Mouse (Mus musculus): ENCODE measurements around the gene Igsf21. TPM values are rescaled to one million over a fixed set of nuclear protein-coding genes. Genes with fewer than 3 reads are reported as not detected.
A peak's percentile ranks its signal among the peaks of the same experiment; 100 is the strongest.

Gene Igsf21
- polyA plus RNA-seq, 1 experiment from 2014 or later, result 0.07 TPM

GRCm38 (mm10) chr4:140187404-140188145 is 59.0 kb downstream of the Igsf21 start:
- H3K4me3 ChIP-seq (replicated peaks), result no peak overlapping the region
- H3K4me1 ChIP-seq (replicated peaks), result no peaks in the 10 kb centered on the region; the same call in 1 of the 2 replicates
- H3K27ac ChIP-seq (replicated peaks), result no peak overlapping the region
- no peak overlapping the region for H3K9ac ChIP-seq
- no peaks in the 10 kb centered on the region for H3K36me3 ChIP-seq (replicated peaks)
- no peak for ATAC-seq (ENCODE audit: insufficient read depth)
- peaks cover 4% of the 10 kb centered on the region; the same call in 1 of the 2 replicates for H3K27me3 ChIP-seq
- H3K4me2 ChIP-seq, result no peak overlapping the region
- no peaks in the 10 kb centered on the region for H3K9me3 ChIP-seq (replicated peaks)
- WGBS (ENCODE audit: insufficient replicate concordance), result 62% methylated on average over 8 of the region's 8 CpGs

- Histone ChIP-seq H3K9ac (no peak overlapping the region), H3K4me3 (replicated peaks) (no peak overlapping the region), H3K4me1 (replicated peaks) (peaks cover 5% of the 10 kb centered on the region; the same call in 1 of the 2 replicates), H3K27ac (replicated peaks) (no peak overlapping the region), H3K9me3 (replicated peaks) (no peaks in the 10 kb centered on the region), H3K4me2 (no peak overlapping the region), H3K36me3 (replicated peaks) (no peaks in the 10 kb centered on the region), H3K27me3 (peaks cover 4% of the 10 kb centered on the region; the same call in 1 of the 2 replicates)
- no peak for ATAC-seq (ENCODE audit: insufficient read depth)
- 57% methylated on average over 6 of the region's 6 CpGs for WGBS (ENCODE audit: insufficient replicate concordance)
These were observed 67.0 kb downstream of the Igsf21 start for GRCm38 (mm10) chr4:140179576-140179975.

GRCm38 (mm10) chr4:140177055-140177454 is 69.5 kb downstream of the Igsf21 start:
- Histone ChIP-seq H3K27ac (replicated peaks) (no peak overlapping the region), H3K9me3 (replicated peaks) (no peaks in the 10 kb centered on the region), H3K4me2 (no peak overlapping the region), H3K9ac (no peak overlapping the region), H3K4me3 (replicated peaks) (no peak overlapping the region), H3K36me3 (replicated peaks) (no peaks in the 10 kb centered on the region), H3K4me1 (replicated peaks) (peaks cover 5% of the 10 kb centered on the region; the same call in 1 of the 2 replicates), H3K27me3 (no peaks in the 10 kb centered on the region)
- ATAC-seq (ENCODE audit: insufficient read depth), result no peak
- 71% methylated on average over 6 of the region's 6 CpGs for WGBS (ENCODE audit: insufficient replicate concordance)

GRCm38 (mm10) chr4:140173746-140174399 is 72.7 kb downstream of the Igsf21 start:
- no peak overlapping the region for H3K4me3 ChIP-seq (replicated peaks)
- H3K4me2 ChIP-seq, result peak overlapping the region; percentile 30; the same call in 1 of the 2 replicates
- 26% methylated on average over 13 of the region's 13 CpGs for WGBS (ENCODE audit: insufficient replicate concordance)
- H3K4me1 ChIP-seq (replicated peaks), result no peaks in the 10 kb centered on the region
- H3K9me3 ChIP-seq (replicated peaks), result no peaks in the 10 kb centered on the region
- no peak for ATAC-seq (ENCODE audit: insufficient read depth)
- no peaks in the 10 kb centered on the region for H3K27me3 ChIP-seq
- no peak overlapping the region for H3K27ac ChIP-seq (replicated peaks)
- H3K9ac ChIP-seq, result no peak overlapping the region
- no peaks in the 10 kb centered on the region for H3K36me3 ChIP-seq (replicated peaks)

- no peak for ATAC-seq (ENCODE audit: insufficient read depth)
- Histone ChIP-seq H3K27me3 (no peaks in the 10 kb centered on the region), H3K36me3 (replicated peaks) (no peaks in the 10 kb centered on the region), H3K4me3 (replicated peaks) (no peak overlapping the region), H3K9ac (no peak overlapping the region), H3K4me2 (no peak overlapping the region), H3K4me1 (replicated peaks) (no peaks in the 10 kb centered on the region), H3K27ac (replicated peaks) (no peak overlapping the region), H3K9me3 (replicated peaks) (no peaks in the 10 kb centered on the region)
- WGBS (ENCODE audit: insufficient replicate concordance), result 66% methylated on average over 12 of the region's 12 CpGs
These were observed 73.5 kb downstream of the Igsf21 start for GRCm38 (mm10) chr4:140173084-140173483.

GRCm38 (mm10) chr4:140171917-140172316 is 74.7 kb downstream of the Igsf21 start:
- Histone ChIP-seq H3K9ac (no peak overlapping the region), H3K4me1 (replicated peaks) (no peaks in the 10 kb centered on the region), H3K27me3 (no peaks in the 10 kb centered on the region), H3K4me2 (no peak overlapping the region), H3K27ac (replicated peaks) (no peak overlapping the region), H3K9me3 (replicated peaks) (no peaks in the 10 kb centered on the region), H3K36me3 (replicated peaks) (no peaks in the 10 kb centered on the region), H3K4me3 (replicated peaks) (no peak overlapping the region)
- WGBS (ENCODE audit: insufficient replicate concordance), result 21% methylated on average over 1 of the region's 1 CpGs
- no peak for ATAC-seq (ENCODE audit: insufficient read depth)

GRCm38 (mm10) chr4:140171189-140171588 is 75.4 kb downstream of the Igsf21 start:
- H3K4me1 ChIP-seq (replicated peaks), result no peaks in the 10 kb centered on the region
- no peak for ATAC-seq (ENCODE audit: insufficient read depth)
- no peak overlapping the region for H3K9ac ChIP-seq

GRCm38 (mm10) chr4:140165851-140166250 is 80.7 kb downstream of the Igsf21 start:
- Histone ChIP-seq H3K4me3 (replicated peaks) (no peak overlapping the region), H3K27me3 (no peaks in the 10 kb centered on the region), H3K4me2 (no peak overlapping the region), H3K27ac (replicated peaks) (no peak overlapping the region), H3K36me3 (replicated peaks) (no peaks in the 10 kb centered on the region), H3K9ac (no peak overlapping the region), H3K9me3 (replicated peaks) (no peaks in the 10 kb centered on the region), H3K4me1 (replicated peaks) (no peaks in the 10 kb centered on the region)
- 54% methylated on average over 7 of the region's 7 CpGs for WGBS (ENCODE audit: insufficient replicate concordance)
- ATAC-seq (ENCODE audit: insufficient read depth), result no peak

More at GRCm38 (mm10) chr4:140171189-140171588, 75.4 kb downstream of the Igsf21 start:
- H3K4me3 ChIP-seq (replicated peaks), result no peak overlapping the region
- no peak overlapping the region for H3K27ac ChIP-seq (replicated peaks)
- H3K4me2 ChIP-seq, result no peak overlapping the region
- no peaks in the 10 kb centered on the region for H3K36me3 ChIP-seq (replicated peaks)
- H3K27me3 ChIP-seq, result no peaks in the 10 kb centered on the region
- H3K9me3 ChIP-seq (replicated peaks), result no peaks in the 10 kb centered on the region

- H3K9ac ChIP-seq, result no peak overlapping the region
- no peak overlapping the region for H3K27ac ChIP-seq (replicated peaks)
- H3K27me3 ChIP-seq, result no peaks in the 10 kb centered on the region
- no peaks in the 10 kb centered on the region for H3K4me1 ChIP-seq (replicated peaks)
- no peaks in the 10 kb centered on the region for H3K36me3 ChIP-seq (replicated peaks)
- no peak for ATAC-seq (ENCODE audit: insufficient read depth)
- H3K4me2 ChIP-seq, result no peak overlapping the region
- 78% methylated on average over 9 of the region's 9 CpGs for WGBS (ENCODE audit: insufficient replicate concordance)
- no peak overlapping the region for H3K4me3 ChIP-seq (replicated peaks)
- no peaks in the 10 kb centered on the region for H3K9me3 ChIP-seq (replicated peaks)
These were observed 81.9 kb downstream of the Igsf21 start for GRCm38 (mm10) chr4:140164662-140165061.

- H3K27ac ChIP-seq (replicated peaks), result no peak overlapping the region
- H3K4me2 ChIP-seq, result no peak overlapping the region
- no peak overlapping the region for H3K4me3 ChIP-seq (replicated peaks)
- no peaks in the 10 kb centered on the region for H3K27me3 ChIP-seq
- no peaks in the 10 kb centered on the region for H3K9me3 ChIP-seq (replicated peaks)
- ATAC-seq (ENCODE audit: insufficient read depth), result no peak
- WGBS (ENCODE audit: insufficient replicate concordance), result 21% methylated on average over 3 of the region's 3 CpGs
- no peaks in the 10 kb centered on the region for H3K36me3 ChIP-seq (replicated peaks)
- no peaks in the 10 kb centered on the region for H3K4me1 ChIP-seq (replicated peaks)
- H3K9ac ChIP-seq, result no peak overlapping the region
These were observed 87.0 kb downstream of the Igsf21 start for GRCm38 (mm10) chr4:140159617-140160016.

- Histone ChIP-seq H3K27me3 (no peaks in the 10 kb centered on the region), H3K9ac (no peak overlapping the region), H3K27ac (replicated peaks) (no peak overlapping the region), H3K9me3 (replicated peaks) (no peaks in the 10 kb centered on the region), H3K4me1 (replicated peaks) (no peaks in the 10 kb centered on the region), H3K4me2 (no peak overlapping the region), H3K4me3 (replicated peaks) (no peak overlapping the region), H3K36me3 (replicated peaks) (no peaks in the 10 kb centered on the region)
- ATAC-seq (ENCODE audit: insufficient read depth), result no peak
- WGBS (ENCODE audit: insufficient replicate concordance), result 47% methylated on average over 5 of the region's 5 CpGs
These were observed 91.6 kb downstream of the Igsf21 start for GRCm38 (mm10) chr4:140154899-140155463.

All from liver, embryonic 15.5 days (tissue).